Comparison of ENCODE assay signal across 12 mouse cellular contexts in genomic region chr8:120234457-120234856, GRCm38 (mm10). TPM values are rescaled to one million over a fixed set of nuclear protein-coding genes. Genes with fewer than 3 reads are reported as not detected.
DNase-seq lines count a peak whose midpoint lies in the region; ATAC-seq and TF ChIP-seq lines count a peak whose summit lies in the region.
"Had no signal": no experiment of that assay in that cellular context is flagged by ENCODE, and none has a peak within 500 bp of the region (broad histone marks: within the 10 kb centered on the region; RNA-seq: fewer than 3 reads in every experiment).

No protein-coding gene starts in this region.

- TF ChIP-seq POLR2A in brain, embryonic 14.5 days (IDR thresholded peaks at IDR 0.05; ENCODE audit: borderline replicate concordance, extremely low read depth, insufficient read depth, insufficient read length, poor library complexity, severe bottlenecking) = no peak

- ATAC-seq in kidney, embryonic 16.5 days (ENCODE audit: low FRiP score, low TSS enrichment) = no peak
- no peak for ATAC-seq in hindbrain, embryonic 14.5 days (ENCODE audit: low FRiP score)
- ATAC-seq in erythroblast, adult 5-6 weeks (replicated peaks; ENCODE audit: low FRiP score, poor library complexity, severe bottlenecking) = no peak
- ATAC-seq: Patski had no signal

- H3K27ac ChIP-seq in kidney, embryonic 16.5 days (ENCODE audit: low read length) = no peak overlapping the region
- H3K27ac ChIP-seq in hindbrain, embryonic 14.5 days = no peak overlapping the region

- peak; percentile 68 for DNase-seq in adrenal gland, postnatal 14 days
- DNase-seq in adrenal gland, postnatal 4 days (ENCODE audit: low spot score in 2 of 2) = no peak
- DNase-seq in kidney, postnatal 4 days = peak; percentile 61 to 69
- DNase-seq in brain, embryonic 14.5 days (ENCODE audit: low read depth) = peak; percentile 78
- no peak for DNase-seq in hindbrain, embryonic 14.5 days (ENCODE audit: low spot score)
- DNase-seq in cerebellum, adult 9-11 months = no peak
- DNase-seq: gastrocnemius, postnatal 36 days; layer of hippocampus, adult 9-11 months had no signal

- H3K4me3 ChIP-seq in kidney, embryonic 16.5 days (ENCODE audit: low read length) = no peak overlapping the region
- H3K4me3 ChIP-seq in hindbrain, embryonic 14.5 days (replicated peaks; ENCODE audit: low read length) = no peak overlapping the region

- no peak overlapping the region; the same call in 1 of the 2 replicates for H3K9ac ChIP-seq in kidney, embryonic 16.5 days (replicated peaks; ENCODE audit: low read length)
- 0 out of 2 replicates have a peak overlapping the region, but pooled peaks have one; percentile 28 for H3K9ac ChIP-seq in hindbrain, embryonic 14.5 days

- H3K36me3 ChIP-seq in kidney, embryonic 16.5 days (ENCODE audit: insufficient read depth, low read length) = peaks cover 8% of the 10 kb centered on the region; the same call in 1 of the 2 replicates
- no peaks in the 10 kb centered on the region for H3K36me3 ChIP-seq in hindbrain, embryonic 14.5 days (replicated peaks; ENCODE audit: control insufficient read depth, insufficient read depth)

- WGBS in kidney, embryonic 16.5 days = 62% methylated on average over 12 of the region's 12 CpGs
- WGBS in hindbrain, embryonic 14.5 days = 53% methylated on average over 12 of the region's 12 CpGs

- peaks cover 11% of the 10 kb centered on the region for H3K27me3 ChIP-seq in kidney, embryonic 16.5 days (ENCODE audit: insufficient read depth, low read length)
- peaks cover 15% of the 10 kb centered on the region for H3K27me3 ChIP-seq in hindbrain, embryonic 14.5 days (ENCODE audit: control insufficient read depth, insufficient read depth, low read length)
- H3K27me3 ChIP-seq: Patski had no signal

- H3K4me1 ChIP-seq in kidney, embryonic 16.5 days (ENCODE audit: insufficient read depth, low read length) = peaks cover 50% of the 10 kb centered on the region
- peaks cover 52% of the 10 kb centered on the region for H3K4me1 ChIP-seq in hindbrain, embryonic 14.5 days (replicated peaks; ENCODE audit: control insufficient read depth, insufficient read depth, low read length)

- peaks cover 4% of the 10 kb centered on the region for H3K9me3 ChIP-seq in kidney, embryonic 16.5 days (ENCODE audit: low read length)
- no peaks in the 10 kb centered on the region for H3K9me3 ChIP-seq in hindbrain, embryonic 14.5 days (ENCODE audit: control insufficient read depth, low read length)

- no peak for TF ChIP-seq CTCF in brain, embryonic 14.5 days (IDR thresholded peaks at IDR 0.05; ENCODE audit: borderline replicate concordance, extremely low read depth, insufficient read depth, insufficient read length)

- no peak overlapping the region for H3K4me2 ChIP-seq in kidney, embryonic 16.5 days (replicated peaks; ENCODE audit: low read depth, low read length)
- H3K4me2 ChIP-seq in hindbrain, embryonic 14.5 days (replicated peaks) = no peak overlapping the region

RNA-seq across cellular contexts. Expression of gene Gse1, which starts 6.2 kb away (rescaled TPM):
- total RNA-seq in adrenal gland, postnatal 14 days (2021) = 29.9 and 33.9 TPM in 2 replicates
- total RNA-seq in adrenal gland, postnatal 4 days (2021) = 10 to 100 TPM; 58.1 to 60.7 TPM
- polyA plus RNA-seq in kidney, embryonic 16.5 days (2015; fragmentation: Nextera tagmentation; extraction: Ambion mirVana) = 6.7 and 7.9 TPM in 2 replicates
- 70.3 and 70.4 TPM in 2 replicates for polyA plus RNA-seq in brain, embryonic 14.5 days (2012; rRNA removed)
- 18.8 and 23.9 TPM in 2 replicates for polyA plus RNA-seq in hindbrain, embryonic 14.5 days (2014; fragmentation: Nextera tagmentation; extraction: Ambion mirVana)
- total RNA-seq in erythroblast, adult 5-6 weeks (2015; ENCODE audit: low replicate concordance) = 23.2 and 30.0 TPM in 2 replicates
- 37.8 and 38.3 TPM in 2 replicates for total RNA-seq in erythroblast, adult 5-6 weeks (2017; ENCODE audit: low replicate concordance)

RNA-seq across cellular contexts. Expression of gene Fam92b, which starts 57.2 kb away (rescaled TPM):
- 1.0 and 1.1 TPM in 2 replicates for total RNA-seq in adrenal gland, postnatal 14 days (2021)
- total RNA-seq in adrenal gland, postnatal 4 days (2021) = 1 to 10 TPM; 1.6 to 2.3 TPM
- polyA plus RNA-seq in kidney, embryonic 16.5 days (2015; fragmentation: Nextera tagmentation; extraction: Ambion mirVana) = 0.14 and 0.22 TPM in 2 replicates
- 1.3 and 1.7 TPM in 2 replicates for polyA plus RNA-seq in brain, embryonic 14.5 days (2012; rRNA removed)
- polyA plus RNA-seq in hindbrain, embryonic 14.5 days (2014; fragmentation: Nextera tagmentation; extraction: Ambion mirVana) = 1.6 and 3.3 TPM in 2 replicates
- not detected in 2 replicates for total RNA-seq in erythroblast, adult 5-6 weeks (2015; ENCODE audit: low replicate concordance)
- not detected in 2 replicates for total RNA-seq in erythroblast, adult 5-6 weeks (2017; ENCODE audit: low replicate concordance)
- total RNA-seq: gastrocnemius, postnatal 36 days; megakaryocyte progenitor cell, adult 5-6 weeks had no signal

Comparison
In these comparisons a context has a peak if more than half of its experiments do, and no peak if none do; other contexts are left out.
1. DNase-seq: peak in adrenal gland, postnatal 14 days (single experiment), kidney, postnatal 4 days (2 of 2) and brain, embryonic 14.5 days (single experiment); none in adrenal gland, postnatal 4 days (0 of 2), hindbrain, embryonic 14.5 days (single experiment) and cerebellum, adult 9-11 months (single experiment).